Mouse (Mus musculus): ENCODE data around the gene Pdss1. TPM values are rescaled to one million over a fixed set of nuclear protein-coding genes. Genes with fewer than 3 reads are reported as not detected.
A peak's percentile ranks its signal among the peaks of the same experiment; 100 is the strongest.
"Not testable (repeated sequence)": the region's sequence is repeated elsewhere in the genome, so short reads cannot be mapped to it uniquely, and the experiment has no call there.

Pdss1 gene
- polyA plus RNA-seq, 1 experiment, result 7.1 TPM

GRCm38 (mm10) chr2:22866894-22867424 lies 28.4 kb upstream of the Pdss1 start:
- H3K4me3 ChIP-seq (ENCODE audit: control insufficient read depth, insufficient read depth, low read length), result no peak overlapping the region
- no peaks in the 10 kb centered on the region for H3K27me3 ChIP-seq (ENCODE audit: control insufficient read depth, insufficient read depth, low read length)
- TF ChIP-seq CTCF (IDR thresholded peaks at IDR 0.05; ENCODE audit: borderline replicate concordance, control insufficient read depth, extremely low read depth, insufficient read depth, low read length, poor library complexity), result no peak
- TF ChIP-seq POLR2A (IDR thresholded peaks at IDR 0.05; ENCODE audit: control insufficient read depth, extremely low read depth, insufficient read depth, low read length, poor library complexity), result no peak
- WGBS, result 91% methylated on average over 7 of the region's 7 CpGs
- no peak overlapping the region for H3K27ac ChIP-seq (ENCODE audit: control insufficient read depth, insufficient read depth, low read length)
- no peak for DNase-seq
- H3K36me3 ChIP-seq (ENCODE audit: control insufficient read depth, insufficient read depth, low read length), result peaks cover 44% of the 10 kb centered on the region
- no peaks in the 10 kb centered on the region for H3K4me1 ChIP-seq (replicated peaks; ENCODE audit: control insufficient read depth, insufficient read depth, low read length)

DNA sequence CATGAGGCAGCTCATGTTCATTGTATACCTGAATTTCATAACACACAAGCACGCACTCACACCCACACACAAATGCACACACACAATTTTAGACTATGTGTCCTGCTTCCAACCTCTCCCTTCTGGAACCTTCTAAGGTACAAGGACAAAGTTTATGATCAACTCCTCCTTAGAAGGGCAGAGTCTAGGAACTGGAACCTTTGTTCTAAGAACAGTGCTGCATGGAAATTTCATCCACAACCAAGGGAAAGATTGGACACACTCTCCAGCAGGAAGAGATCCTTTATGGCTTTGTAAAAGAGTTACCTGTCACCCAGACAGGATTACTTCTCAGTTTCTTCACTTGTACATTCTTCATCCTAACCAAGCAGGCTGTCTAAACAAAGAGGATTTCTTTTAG lies 22.2 kb upstream of the Pdss1 start:
- Histone ChIP-seq H3K4me3 (ENCODE audit: control insufficient read depth, insufficient read depth, low read length) (no peak overlapping the region), H3K27ac (ENCODE audit: control insufficient read depth, insufficient read depth, low read length) (no peak overlapping the region), H3K27me3 (ENCODE audit: control insufficient read depth, insufficient read depth, low read length) (no peaks in the 10 kb centered on the region), H3K36me3 (ENCODE audit: control insufficient read depth, insufficient read depth, low read length) (peaks cover 65% of the 10 kb centered on the region), H3K4me1 (replicated peaks; ENCODE audit: control insufficient read depth, insufficient read depth, low read length) (no peaks in the 10 kb centered on the region)
- TF ChIP-seq CTCF (IDR thresholded peaks at IDR 0.05; ENCODE audit: borderline replicate concordance, control insufficient read depth, extremely low read depth, insufficient read depth, low read length, poor library complexity), result no peak
- no peak for TF ChIP-seq POLR2A (IDR thresholded peaks at IDR 0.05; ENCODE audit: control insufficient read depth, extremely low read depth, insufficient read depth, low read length, poor library complexity)
- DNase-seq, result no peak
- WGBS, result 100% methylated on average over 1 of the region's 1 CpGs

- Histone ChIP-seq H3K4me1 (replicated peaks; ENCODE audit: control insufficient read depth, insufficient read depth, low read length) (no peaks in the 10 kb centered on the region), H3K27me3 (ENCODE audit: control insufficient read depth, insufficient read depth, low read length) (no peaks in the 10 kb centered on the region), H3K4me3 (ENCODE audit: control insufficient read depth, insufficient read depth, low read length) (no peak overlapping the region), H3K36me3 (ENCODE audit: control insufficient read depth, insufficient read depth, low read length) (peaks cover 52% of the 10 kb centered on the region), H3K27ac (ENCODE audit: control insufficient read depth, insufficient read depth, low read length) (no peak overlapping the region)
- no peak for TF ChIP-seq POLR2A (IDR thresholded peaks at IDR 0.05; ENCODE audit: control insufficient read depth, extremely low read depth, insufficient read depth, low read length, poor library complexity)
- no peak for TF ChIP-seq CTCF (IDR thresholded peaks at IDR 0.05; ENCODE audit: borderline replicate concordance, control insufficient read depth, extremely low read depth, insufficient read depth, low read length, poor library complexity)
- peak; percentile 4 for DNase-seq
- 96% methylated on average over 10 of the region's 10 CpGs for WGBS
Measured at GRCm38 (mm10) chr2:22874628-22875027, 20.7 kb upstream of the Pdss1 start.

- no peaks in the 10 kb centered on the region for H3K27me3 ChIP-seq (ENCODE audit: control insufficient read depth, insufficient read depth, low read length)
- no peak for DNase-seq
- H3K27ac ChIP-seq (ENCODE audit: control insufficient read depth, insufficient read depth, low read length), result no peak overlapping the region
- WGBS, result 99% methylated on average over 3 of the region's 3 CpGs
- no peak overlapping the region for H3K4me3 ChIP-seq (ENCODE audit: control insufficient read depth, insufficient read depth, low read length)
- no peaks in the 10 kb centered on the region for H3K4me1 ChIP-seq (replicated peaks; ENCODE audit: control insufficient read depth, insufficient read depth, low read length)
- TF ChIP-seq CTCF (IDR thresholded peaks at IDR 0.05; ENCODE audit: borderline replicate concordance, control insufficient read depth, extremely low read depth, insufficient read depth, low read length, poor library complexity) (no peak), POLR2A (IDR thresholded peaks at IDR 0.05; ENCODE audit: control insufficient read depth, extremely low read depth, insufficient read depth, low read length, poor library complexity) (no peak)
- peaks cover 42% of the 10 kb centered on the region for H3K36me3 ChIP-seq (ENCODE audit: control insufficient read depth, insufficient read depth, low read length)
Measured at GRCm38 (mm10) chr2:22876614-22877013, 18.7 kb upstream of the Pdss1 start.

- Histone ChIP-seq H3K36me3 (ENCODE audit: control insufficient read depth, insufficient read depth, low read length) (peaks cover 21% of the 10 kb centered on the region), H3K27me3 (ENCODE audit: control insufficient read depth, insufficient read depth, low read length) (no peaks in the 10 kb centered on the region), H3K4me1 (replicated peaks; ENCODE audit: control insufficient read depth, insufficient read depth, low read length) (no peaks in the 10 kb centered on the region), H3K27ac (ENCODE audit: control insufficient read depth, insufficient read depth, low read length) (no peak overlapping the region), H3K4me3 (ENCODE audit: control insufficient read depth, insufficient read depth, low read length) (no peak overlapping the region)
- WGBS, result 31% methylated on average over 1 of the region's 1 CpGs
- DNase-seq, result no peak
- TF ChIP-seq CTCF (IDR thresholded peaks at IDR 0.05; ENCODE audit: borderline replicate concordance, control insufficient read depth, extremely low read depth, insufficient read depth, low read length, poor library complexity) (no peak), POLR2A (IDR thresholded peaks at IDR 0.05; ENCODE audit: control insufficient read depth, extremely low read depth, insufficient read depth, low read length, poor library complexity) (no peak)
Measured at GRCm38 (mm10) chr2:22878781-22879180, 16.5 kb upstream of the Pdss1 start.

DNA sequence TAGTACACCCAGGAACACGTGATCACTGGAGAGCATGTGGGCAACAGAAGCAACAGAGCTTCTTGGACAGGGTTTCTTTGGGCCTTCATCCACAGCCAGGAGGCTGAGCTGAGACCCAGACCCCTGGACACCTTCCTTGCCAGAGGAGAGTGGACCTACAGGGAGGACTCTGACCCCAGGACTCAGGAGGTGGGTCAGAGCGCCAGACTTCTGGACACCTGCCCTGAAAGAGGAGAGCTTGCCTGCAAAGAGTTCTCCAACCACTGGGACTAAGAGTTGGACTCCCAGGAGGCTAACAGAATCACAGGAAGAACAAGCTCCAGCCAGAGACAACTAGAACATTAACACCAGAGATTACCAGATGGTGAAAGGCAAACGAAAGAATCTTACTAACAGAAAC lies 14.6 kb upstream of the Pdss1 start:
- not testable (repeated sequence) for H3K4me1 ChIP-seq (replicated peaks; ENCODE audit: control insufficient read depth, insufficient read depth, low read length); H3K27ac ChIP-seq (ENCODE audit: control insufficient read depth, insufficient read depth, low read length); DNase-seq; H3K36me3 ChIP-seq (ENCODE audit: control insufficient read depth, insufficient read depth, low read length); H3K27me3 ChIP-seq (ENCODE audit: control insufficient read depth, insufficient read depth, low read length); H3K4me3 ChIP-seq (ENCODE audit: control insufficient read depth, insufficient read depth, low read length)
- 96% methylated on average over 3 of the region's 3 CpGs for WGBS

DNA sequence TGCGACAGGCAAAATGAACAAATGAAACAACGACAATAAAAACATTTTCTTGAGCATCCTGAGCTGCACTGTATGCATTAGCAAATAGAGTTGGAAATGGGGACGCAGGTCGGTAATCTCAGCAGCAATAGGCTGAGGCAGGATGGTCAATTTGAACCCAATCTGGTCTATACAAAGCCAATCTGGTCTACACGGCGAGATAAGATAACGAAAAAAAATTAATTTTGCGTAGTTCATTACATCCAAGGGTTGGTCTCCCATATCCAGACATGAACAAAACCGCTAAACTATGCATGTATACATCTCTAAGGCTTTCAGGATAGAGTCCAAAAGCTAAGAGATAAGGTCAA lies 415 bp upstream of the Pdss1 start:
- Histone ChIP-seq H3K27me3 (ENCODE audit: control insufficient read depth, insufficient read depth, low read length) (no peaks in the 10 kb centered on the region), H3K27ac (ENCODE audit: control insufficient read depth, insufficient read depth, low read length) (no peak overlapping the region), H3K36me3 (ENCODE audit: control insufficient read depth, insufficient read depth, low read length) (no peaks in the 10 kb centered on the region), H3K4me3 (ENCODE audit: control insufficient read depth, insufficient read depth, low read length) (peak overlapping the region; percentile 86), H3K4me1 (replicated peaks; ENCODE audit: control insufficient read depth, insufficient read depth, low read length) (no peaks in the 10 kb centered on the region)
- no peak for DNase-seq
- no peak for TF ChIP-seq CTCF (IDR thresholded peaks at IDR 0.05; ENCODE audit: borderline replicate concordance, control insufficient read depth, extremely low read depth, insufficient read depth, low read length, poor library complexity)
- 23% methylated on average over 9 of the region's 9 CpGs for WGBS
